Mouse (Mus musculus) MEL (cell line): ENCODE measurements around the gene Cers6. TPM values are rescaled to one million over a fixed set of nuclear protein-coding genes. Genes with fewer than 3 reads are reported as not detected.

Source experiments
- DNase-seq: peaks from one replicate; pipeline ENCODE4 v3.0.0; 2011; ENCODE audit warnings: low read depth, low spot score
- H3K27ac ChIP-seq: 2 replicates; pipeline ENCODE4 v1.5.1; 2012; ENCODE audit warnings: low read depth, mild to moderate bottlenecking, control low read depth, low read length, moderate library complexity; ENCODE audit not compliant: control insufficient read depth
- H3K27me3 ChIP-seq, 2 experiments: fragments of 150-350 bp in 1 of 2; sonication (generic) in 1 of 2; 2 replicates each; pipeline ENCODE4 v1.6.1; 2012; ENCODE audit warnings: low read length in 2 of 2, mild to moderate bottlenecking in 2 of 2, improper control_type of control experiment in 1 of 2, moderate library complexity in 1 of 2; ENCODE audit not compliant: insufficient read depth in 2 of 2, control insufficient read depth in 1 of 2
- H3K36me3 ChIP-seq, 2 experiments: 2 replicates each; pipeline ENCODE4 v1.6.1; 2012 to 2014; ENCODE audit warnings: low read length in 2 of 2, improper control_type of control experiment in 1 of 2, inconsistent platforms in 1 of 2, mild to moderate bottlenecking in 1 of 2; ENCODE audit not compliant: insufficient read depth in 2 of 2, control insufficient read depth in 1 of 2
- H3K4me1 ChIP-seq, 2 experiments: fragments of 150-350 bp in 1 of 2; sonication (generic) in 1 of 2; 2 replicates each; pipeline ENCODE4 v1.6.1; 2012; ENCODE audit warnings: low read length in 2 of 2, improper control_type of control experiment in 1 of 2, mild to moderate bottlenecking in 1 of 2; ENCODE audit not compliant: insufficient read depth in 2 of 2, control insufficient read depth in 1 of 2
- H3K4me3 ChIP-seq, 2 experiments: fragments of 150-350 bp in 1 of 2; sonication (generic) in 1 of 2; 2 replicates each; pipeline ENCODE4 v1.5.1; 2012; ENCODE audit warnings: low read depth in 2 of 2, low read length in 2 of 2, mild to moderate bottlenecking in 2 of 2, moderate library complexity in 2 of 2, control low read depth in 1 of 2, improper control_type of control experiment in 1 of 2; ENCODE audit not compliant: control insufficient read depth in 1 of 2, insufficient read depth in 1 of 2
- H3K79me2 ChIP-seq: 2 replicates; pipeline ENCODE4 v1.6.1; 2012; ENCODE audit warnings: mild to moderate bottlenecking, low read length, moderate library complexity; ENCODE audit not compliant: control insufficient read depth, poor library complexity, insufficient read depth
- H3K9ac ChIP-seq: 2 replicates; pipeline ENCODE4 v1.6.1; 2012; ENCODE audit warnings: low read depth, mild to moderate bottlenecking, control low read depth, low read length, moderate library complexity; ENCODE audit not compliant: control insufficient read depth, poor library complexity, severe bottlenecking
- H3K9me3 ChIP-seq: fragments of 150-350 bp; sonication (generic); replicated peaks from 2 replicates; pipeline ENCODE4 v1.6.1; 2012; ENCODE audit warnings: mild to moderate bottlenecking, low read length, improper control_type of control experiment, moderate library complexity; ENCODE audit not compliant: insufficient read depth
- CHD1 ChIP-seq: IDR thresholded peaks from 2 replicates; pipeline ENCODE4 v1.6.1; 2012; ENCODE audit warnings: low read depth, mild to moderate bottlenecking, inconsistent platforms, low read length, improper control_type of control experiment
- CTCF ChIP-seq, 3 experiments: IDR thresholded peaks in 2 of 3; conservative IDR thresholded peaks in 1 of 3; 2 replicates each; pipeline ENCODE4 v1.5.1; 2011 to 2012; ENCODE audit warnings: low read length in 3 of 3, low read depth in 2 of 3, mild to moderate bottlenecking in 2 of 3, improper control_type of control experiment in 1 of 3, inconsistent platforms in 1 of 3, mixed read lengths in 1 of 3, moderate library complexity in 1 of 3; ENCODE audit not compliant: control insufficient read depth in 1 of 3, insufficient read depth in 1 of 3, poor library complexity in 1 of 3, severe bottlenecking in 1 of 3
- ELF1 ChIP-seq: IDR thresholded peaks from 2 replicates; pipeline ENCODE4 v1.6.1; 2014; ENCODE audit warnings: low read depth, mild to moderate bottlenecking, inconsistent platforms, low read length, improper control_type of control experiment, moderate library complexity
- EP300 ChIP-seq, 2 experiments: IDR thresholded peaks; 2 replicates each; pipeline ENCODE4 v1.6.1; 2011; ENCODE audit warnings: improper control_type of control experiment in 2 of 2, low read length in 2 of 2, low read depth in 1 of 2, mild to moderate bottlenecking in 1 of 2
- ETS1 ChIP-seq: IDR thresholded peaks from 2 replicates; pipeline ENCODE4 v1.6.1; 2012; ENCODE audit warnings: low read depth, mild to moderate bottlenecking, inconsistent platforms, low read length, improper control_type of control experiment, moderate library complexity
- GABPA ChIP-seq: IDR thresholded peaks from 2 replicates; pipeline ENCODE4 v1.6.1; 2012; ENCODE audit warnings: low read depth, mild to moderate bottlenecking, inconsistent platforms, low read length, improper control_type of control experiment, moderate library complexity
- HCFC1 ChIP-seq: IDR thresholded peaks from 2 replicates; pipeline ENCODE4 v1.6.1; 2012; ENCODE audit warnings: low read depth, mild to moderate bottlenecking, inconsistent platforms, low read length, improper control_type of control experiment, moderate library complexity
- MAFK ChIP-seq: IDR thresholded peaks from 2 replicates; pipeline ENCODE4 v1.6.1; 2011; ENCODE audit warnings: low read depth, mild to moderate bottlenecking, low read length, improper control_type of control experiment, borderline replicate concordance
- MAX ChIP-seq: IDR thresholded peaks from 2 replicates; pipeline ENCODE4 v1.6.1; 2011; ENCODE audit warnings: low read length, improper control_type of control experiment
- MAZ ChIP-seq: IDR thresholded peaks from 2 replicates; pipeline ENCODE4 v1.6.1; 2012; ENCODE audit warnings: low read depth, mild to moderate bottlenecking, inconsistent platforms, low read length, improper control_type of control experiment
- MXI1 ChIP-seq: IDR thresholded peaks from 2 replicates; pipeline ENCODE4 v1.6.1; 2011; ENCODE audit warnings: mild to moderate bottlenecking, low read depth, low read length, improper control_type of control experiment
- MYB ChIP-seq: IDR thresholded peaks from 2 replicates; pipeline ENCODE4 v1.6.1; 2011; ENCODE audit warnings: mild to moderate bottlenecking, low read depth, low read length, improper control_type of control experiment
- MYC ChIP-seq: IDR thresholded peaks from 2 replicates; pipeline ENCODE4 v1.6.1; 2011; ENCODE audit warnings: low read depth, mild to moderate bottlenecking, low read length, improper control_type of control experiment, moderate library complexity
- NELFE ChIP-seq: IDR thresholded peaks from 2 replicates; pipeline ENCODE4 v1.6.1; 2011; ENCODE audit warnings: low read depth, low read length, improper control_type of control experiment
- POLR2AphosphoS2 ChIP-seq: IDR thresholded peaks from 2 replicates; pipeline ENCODE4 v1.6.1; 2011; ENCODE audit warnings: low read length, improper control_type of control experiment
- POLR2AphosphoS5 ChIP-seq: IDR thresholded peaks from 2 replicates; pipeline ENCODE4 v1.6.1; 2012; ENCODE audit warnings: low read depth, borderline replicate concordance, mild to moderate bottlenecking, inconsistent platforms, low read length, moderate library complexity, mixed read lengths
- SIN3A ChIP-seq: IDR thresholded peaks from 2 replicates; pipeline ENCODE4 v1.6.1; 2012; ENCODE audit warnings: low read length, improper control_type of control experiment, inconsistent platforms
- TAL1 ChIP-seq: IDR thresholded peaks from 2 replicates; pipeline ENCODE4 v1.6.1; 2012; ENCODE audit warnings: mild to moderate bottlenecking, inconsistent platforms, low read length, moderate library complexity, mixed read lengths
- TBP ChIP-seq: IDR thresholded peaks from 2 replicates; pipeline ENCODE4 v1.8.0; 2011; ENCODE audit warnings: low read depth, low read length, improper control_type of control experiment
- TCF12 ChIP-seq: IDR thresholded peaks from 2 replicates; pipeline ENCODE4 v1.6.1; 2014; ENCODE audit warnings: low read depth, mild to moderate bottlenecking, inconsistent platforms, low read length, improper control_type of control experiment, moderate library complexity
- UBTF ChIP-seq: IDR thresholded peaks from 2 replicates; pipeline ENCODE4 v1.6.1; 2012; ENCODE audit warnings: low read depth, mild to moderate bottlenecking, inconsistent platforms, low read length, improper control_type of control experiment, moderate library complexity, borderline replicate concordance; ENCODE audit not compliant: insufficient read depth
- USF2 ChIP-seq, 2 experiments: IDR thresholded peaks; 2 replicates each; pipeline ENCODE4 v1.6.1; 2011 to 2012; ENCODE audit warnings: improper control_type of control experiment in 2 of 2, low read length in 2 of 2, borderline replicate concordance in 1 of 2, inconsistent platforms in 1 of 2, low read depth in 1 of 2, mild to moderate bottlenecking in 1 of 2; ENCODE audit not compliant: insufficient read depth in 1 of 2
- ZKSCAN1 ChIP-seq: IDR thresholded peaks from 2 replicates; pipeline ENCODE4 v1.6.1; 2012; ENCODE audit warnings: low read depth, mild to moderate bottlenecking, inconsistent platforms, low read length, improper control_type of control experiment, moderate library complexity
- polyA plus RNA-seq, 2 experiments: library from polyadenylated mRNA; stranded (reverse) in 1 of 2; unstranded in 1 of 2; fragments of >175 nt in 1 of 2; fragments of >200 nt in 1 of 2; gene quantifications; 2 replicates each; pipeline versions ENCODE4 v1.2.1 to v1.2.4; 2012; ENCODE audit warnings: low replicate concordance in 2 of 2, low read depth in 1 of 2; ENCODE audit not compliant: insufficient read length in 2 of 2, insufficient read depth in 1 of 2, missing spikeins in 1 of 2
- total RNA-seq: library from RNA; depleted of rRNA; stranded (reverse); fragments of 300-350 nt; gene quantifications from 2 replicates; pipeline ENCODE4 v1.2.3, GENCODE M21; 2012

The Cers6 gene
- total and polyA plus RNA-seq, 3 experiments = not detected

DNA sequence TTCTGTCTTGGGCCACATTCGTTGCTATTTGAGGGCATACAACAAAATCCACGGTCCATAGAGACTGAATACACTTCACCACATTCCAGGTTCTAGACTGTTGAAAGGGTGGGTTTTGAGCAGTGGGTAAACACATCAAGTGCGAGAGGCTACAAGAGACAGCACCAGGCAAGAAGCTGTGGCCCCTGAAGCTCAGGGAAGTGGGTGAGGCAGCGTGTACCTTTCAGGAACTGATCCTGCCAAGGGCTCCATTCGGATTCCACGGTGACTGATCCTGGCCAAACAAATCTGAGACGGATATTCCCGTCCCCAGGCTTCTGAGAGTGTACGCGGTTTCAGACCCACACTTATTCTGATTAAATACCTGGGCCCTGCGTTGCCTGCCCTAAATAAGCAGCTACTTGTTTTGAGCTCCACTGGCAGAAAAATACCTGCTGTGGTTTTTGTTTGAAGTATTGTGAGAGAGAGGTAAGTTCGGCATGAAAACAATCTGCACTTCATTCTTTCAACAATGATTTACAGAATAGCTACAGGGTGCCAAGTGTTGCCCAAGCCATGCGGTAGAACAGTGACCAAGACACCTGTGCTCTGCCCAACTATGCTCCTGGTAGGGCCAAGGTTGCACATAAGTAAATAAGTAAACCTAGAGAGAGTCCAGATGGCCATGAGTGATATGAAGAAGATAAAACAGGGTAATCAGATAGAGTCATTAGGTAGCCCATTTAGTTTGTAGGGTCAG, 16.1 kb upstream of the Cers6 start:
- Histone ChIP-seq H3K36me3 (no peaks in the 10 kb centered on the region), H3K9me3 (no peaks in the 10 kb centered on the region; the same call in 1 of the 2 replicates), H3K27me3 (no peaks in the 10 kb centered on the region), H3K27ac (no peak overlapping the region), H3K4me3 (no peak overlapping the region), H3K4me1 (no peaks in the 10 kb centered on the region), H3K79me2 (no peaks in the 10 kb centered on the region), H3K9ac (no peak overlapping the region)
- no peak for DNase-seq
- TF ChIP-seq SIN3A (no peak), MAZ (no peak), POLR2AphosphoS2 (no peak), MYC (no peak), USF2 (IDR thresholded peaks at IDR 0.05; ENCODE audit: borderline replicate concordance in 1 of 2, insufficient read depth in 1 of 2, low read depth in 1 of 2, low read length in 2 of 2) (no peak), MXI1 (no peak), CTCF (IDR thresholded peaks at IDR 0.05 in 2 of 3, conservative IDR thresholded peaks at IDR 0.05 in 1 of 3; ENCODE audit: control insufficient read depth in 1 of 3, insufficient read depth in 1 of 3, low read depth in 2 of 3, low read length in 3 of 3, poor library complexity in 1 of 3, severe bottlenecking in 1 of 3) (no peak)

DNA sequence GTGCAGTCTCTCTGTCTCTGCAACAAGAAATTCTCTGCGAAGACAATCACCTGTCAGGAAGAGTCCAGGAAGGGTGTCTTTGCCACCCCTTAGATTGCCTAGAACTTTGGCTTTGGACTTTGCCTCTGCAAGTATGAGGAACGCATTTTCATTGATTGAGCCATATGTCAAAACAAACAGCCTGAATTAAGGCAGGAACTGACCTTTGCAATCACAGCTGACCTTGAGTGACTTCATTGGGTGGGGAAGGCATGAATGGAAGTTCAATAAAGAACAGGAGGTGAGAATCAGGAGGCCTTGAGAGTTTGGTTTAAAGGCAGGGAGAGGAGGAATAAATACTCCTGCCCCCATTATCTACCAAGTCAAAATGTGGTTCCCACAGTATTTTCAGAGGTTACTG, 850 bp upstream of the Cers6 start:
- TF ChIP-seq MAFK = no peak
- TF ChIP-seq MAX = no peak
- no peak for TF ChIP-seq POLR2AphosphoS5
- no peak for TF ChIP-seq ELF1
- TF ChIP-seq MYC = no peak
- no peak for TF ChIP-seq TAL1
- no peak for TF ChIP-seq NELFE
- TF ChIP-seq TBP = no peak
- TF ChIP-seq ETS1 = no peak
- TF ChIP-seq POLR2AphosphoS2 = no peak
- no peak for TF ChIP-seq CHD1
- TF ChIP-seq EP300 (IDR thresholded peaks at IDR 0.05; ENCODE audit: low read depth in 1 of 2, low read length in 2 of 2) = no peak
- TF ChIP-seq SIN3A = no peak
- TF ChIP-seq TCF12 = no peak
- no peak for TF ChIP-seq GABPA
- TF ChIP-seq MYB = no peak
- TF ChIP-seq HCFC1 = no peak
- no peak for TF ChIP-seq UBTF
- TF ChIP-seq ZKSCAN1 = no peak
- Histone ChIP-seq H3K9ac (no peak overlapping the region), H3K27ac (no peak overlapping the region)

More for the DNA sequence above, 850 bp upstream of the Cers6 start:
- Histone ChIP-seq H3K4me3 (no peak overlapping the region), H3K36me3 (no peaks in the 10 kb centered on the region), H3K9me3 (no peaks in the 10 kb centered on the region), H3K79me2 (no peaks in the 10 kb centered on the region), H3K4me1 (no peaks in the 10 kb centered on the region), H3K27me3 (no peaks in the 10 kb centered on the region)
- DNase-seq = no peak
